Mouse (Mus musculus): ENCODE results near the gene Adgrg1. TPM values are rescaled to one million over a fixed set of nuclear protein-coding genes. Genes with fewer than 3 reads are reported as not detected.

Gene Adgrg1
- polyA plus RNA-seq, 1 experiment from 2014 or later = 140 TPM

- DNase-seq (ENCODE audit: low spot score) (no peak), ATAC-seq (ENCODE audit: insufficient read depth, low FRiP score, low TSS enrichment) (no peak)
- peaks cover 27% of the 10 kb centered on the region for H3K4me1 ChIP-seq (ENCODE audit: control insufficient read depth, insufficient read depth, low read length)
- 62% methylated on average over 8 of the region's 8 CpGs for WGBS
- no peaks in the 10 kb centered on the region for H3K36me3 ChIP-seq (ENCODE audit: control insufficient read depth, insufficient read depth, low read length)
- H3K4me3 ChIP-seq (ENCODE audit: low read depth, low read length) = no peak overlapping the region
- 0 out of 2 replicates have a peak, but pooled peaks cover 5% of the 10 kb centered on the region for H3K27me3 ChIP-seq (ENCODE audit: control insufficient read depth, insufficient read depth, low read length)
- H3K9ac ChIP-seq (ENCODE audit: low read length) = no peak overlapping the region
- no peak overlapping the region for H3K27ac ChIP-seq (ENCODE audit: low read depth, low read length)
- H3K9me3 ChIP-seq (ENCODE audit: control insufficient read depth, low read length) = no peaks in the 10 kb centered on the region
- no peak overlapping the region for H3K4me2 ChIP-seq (ENCODE audit: low read depth)
These were observed 6.4 kb downstream of the Adgrg1 start for GRCm38 (mm10) chr8:94980976-94981375.

GRCm38 (mm10) chr8:94981848-94982247, 7.3 kb downstream of the Adgrg1 start:
- Histone ChIP-seq H3K4me1 (ENCODE audit: control insufficient read depth, insufficient read depth, low read length) (peaks cover 25% of the 10 kb centered on the region), H3K27me3 (ENCODE audit: control insufficient read depth, insufficient read depth, low read length) (0 out of 2 replicates have a peak, but pooled peaks cover 3% of the 10 kb centered on the region), H3K4me2 (ENCODE audit: low read depth) (no peak overlapping the region), H3K27ac (ENCODE audit: low read depth, low read length) (no peak overlapping the region), H3K36me3 (ENCODE audit: control insufficient read depth, insufficient read depth, low read length) (no peaks in the 10 kb centered on the region), H3K9me3 (ENCODE audit: control insufficient read depth, low read length) (no peaks in the 10 kb centered on the region), H3K9ac (ENCODE audit: low read length) (no peak overlapping the region), H3K4me3 (ENCODE audit: low read depth, low read length) (no peak overlapping the region)
- DNase-seq (ENCODE audit: low spot score) (no peak), ATAC-seq (ENCODE audit: insufficient read depth, low FRiP score, low TSS enrichment) (no peak)
- WGBS = 70% methylated on average over 7 of the region's 7 CpGs

- Histone ChIP-seq H3K36me3 (ENCODE audit: control insufficient read depth, insufficient read depth, low read length) (no peaks in the 10 kb centered on the region), H3K4me1 (ENCODE audit: control insufficient read depth, insufficient read depth, low read length) (peaks cover 17% of the 10 kb centered on the region), H3K4me2 (ENCODE audit: low read depth) (no peak overlapping the region), H3K27ac (ENCODE audit: low read depth, low read length) (no peak overlapping the region), H3K4me3 (ENCODE audit: low read depth, low read length) (no peak overlapping the region), H3K27me3 (ENCODE audit: control insufficient read depth, insufficient read depth, low read length) (no peaks in the 10 kb centered on the region), H3K9me3 (ENCODE audit: control insufficient read depth, low read length) (no peaks in the 10 kb centered on the region), H3K9ac (ENCODE audit: low read length) (no peak overlapping the region)
- 10% methylated on average over 5 of the region's 5 CpGs for WGBS
- ATAC-seq (ENCODE audit: insufficient read depth, low FRiP score, low TSS enrichment) = no peak
- no peak for DNase-seq (ENCODE audit: low spot score)
These were observed 8.6 kb downstream of the Adgrg1 start for GRCm38 (mm10) chr8:94983146-94983545.

DNA sequence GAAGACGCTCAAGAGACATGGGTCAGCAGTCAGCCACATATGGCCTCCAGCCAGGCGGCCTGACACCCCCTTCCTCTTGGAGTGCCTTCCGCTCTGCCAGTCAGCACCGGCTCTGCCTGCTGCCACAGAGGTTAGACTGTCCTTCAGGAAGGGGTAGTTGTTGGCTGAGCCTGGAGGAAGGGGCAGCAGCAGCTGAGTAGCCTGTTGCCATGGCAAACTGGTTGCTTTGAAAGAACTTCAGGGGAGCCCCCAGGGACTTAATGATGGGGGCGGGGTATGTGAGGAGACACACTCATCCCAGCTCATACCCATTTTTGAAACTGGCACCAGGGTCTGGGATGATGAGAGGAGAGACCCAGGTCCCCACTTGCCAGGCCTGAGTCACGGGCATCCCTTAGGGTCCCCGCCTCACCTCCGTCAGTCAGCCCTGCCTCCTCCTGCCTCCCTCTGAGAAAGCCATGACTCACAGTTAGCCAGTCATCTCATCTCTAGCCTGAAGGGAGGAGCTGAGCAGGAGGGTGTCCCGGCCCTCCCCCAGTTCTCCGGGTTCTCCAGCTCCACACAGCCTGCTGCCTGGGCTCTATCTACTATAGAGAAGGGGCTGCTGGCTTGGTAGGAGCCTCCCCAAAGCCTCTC, 9.4 kb downstream of the Adgrg1 start:
- Histone ChIP-seq H3K4me1 (ENCODE audit: control insufficient read depth, insufficient read depth, low read length) (peaks cover 11% of the 10 kb centered on the region), H3K27ac (ENCODE audit: low read depth, low read length) (no peak overlapping the region), H3K27me3 (ENCODE audit: control insufficient read depth, insufficient read depth, low read length) (no peaks in the 10 kb centered on the region), H3K4me3 (ENCODE audit: low read depth, low read length) (no peak overlapping the region), H3K4me2 (ENCODE audit: low read depth) (peak overlapping the region; percentile 31), H3K36me3 (ENCODE audit: control insufficient read depth, insufficient read depth, low read length) (no peaks in the 10 kb centered on the region), H3K9me3 (ENCODE audit: control insufficient read depth, low read length) (no peaks in the 10 kb centered on the region), H3K9ac (ENCODE audit: low read length) (peak overlapping the region; percentile 32; the same call in 1 of the 2 replicates)
- peak; percentile 62 for DNase-seq (ENCODE audit: low spot score)
- WGBS = 14% methylated on average over 10 of the region's 10 CpGs
- peak; percentile 72 for ATAC-seq (ENCODE audit: insufficient read depth, low FRiP score, low TSS enrichment)

- WGBS = 88% methylated on average over 6 of the region's 6 CpGs
- Histone ChIP-seq H3K4me3 (ENCODE audit: low read depth, low read length) (0 out of 2 replicates have a peak overlapping the region, but pooled peaks have one; percentile 0), H3K4me2 (ENCODE audit: low read depth) (no peak overlapping the region), H3K4me1 (ENCODE audit: control insufficient read depth, insufficient read depth, low read length) (peaks cover 11% of the 10 kb centered on the region), H3K9ac (ENCODE audit: low read length) (no peak overlapping the region), H3K27ac (ENCODE audit: low read depth, low read length) (no peak overlapping the region), H3K36me3 (ENCODE audit: control insufficient read depth, insufficient read depth, low read length) (no peaks in the 10 kb centered on the region), H3K9me3 (ENCODE audit: control insufficient read depth, low read length) (no peaks in the 10 kb centered on the region), H3K27me3 (ENCODE audit: control insufficient read depth, insufficient read depth, low read length) (no peaks in the 10 kb centered on the region)
- DNase-seq (ENCODE audit: low spot score) (no peak), ATAC-seq (ENCODE audit: insufficient read depth, low FRiP score, low TSS enrichment) (no peak)
These were observed 10.5 kb downstream of the Adgrg1 start for GRCm38 (mm10) chr8:94985023-94985422.

DNA sequence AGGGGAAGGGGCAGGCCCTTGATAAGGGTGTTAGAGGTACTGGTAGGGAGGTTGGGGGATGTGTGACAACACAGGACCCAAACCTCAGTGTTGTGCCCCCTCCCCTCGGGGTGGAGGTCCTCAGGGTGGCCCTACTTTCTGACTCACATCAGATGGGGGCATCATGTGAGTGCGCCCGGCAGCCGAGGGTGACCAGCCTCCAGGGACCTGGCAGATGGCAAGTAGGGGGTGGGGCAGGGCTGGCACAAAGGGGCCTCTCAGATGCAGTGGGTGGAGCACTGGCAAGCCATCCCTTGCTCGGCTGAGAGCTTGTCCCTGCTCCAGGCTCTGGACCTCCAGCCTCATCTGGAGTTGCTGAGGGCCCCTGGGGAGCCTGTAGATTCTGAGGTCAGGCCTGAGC, 12.1 kb downstream of the Adgrg1 start:
- Histone ChIP-seq H3K9me3 (ENCODE audit: control insufficient read depth, low read length) (no peaks in the 10 kb centered on the region), H3K9ac (ENCODE audit: low read length) (no peak overlapping the region)
- no peak; the same call in 1 of the 2 replicates for ATAC-seq (ENCODE audit: insufficient read depth, low FRiP score, low TSS enrichment)

DNA sequence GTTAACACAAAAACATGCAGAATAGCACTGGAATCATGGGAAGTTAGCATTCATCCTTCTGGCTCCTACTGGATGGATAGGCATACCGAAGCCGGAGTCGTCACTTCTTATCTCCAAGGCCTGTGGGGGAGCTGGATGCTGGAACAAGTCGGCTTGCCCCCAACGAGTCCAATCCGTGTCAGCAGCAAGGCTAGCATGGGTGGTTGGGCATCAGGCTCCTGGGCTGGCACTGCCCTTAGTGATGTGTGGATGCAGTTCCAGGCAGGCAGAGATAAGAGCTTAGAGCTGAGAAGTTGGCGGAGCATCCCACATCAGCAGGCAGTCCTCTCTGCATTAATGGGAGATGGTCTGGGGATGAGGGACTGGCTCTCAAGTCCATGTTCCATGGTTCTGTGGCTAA, 13.0 kb downstream of the Adgrg1 start:
- H3K27ac ChIP-seq (ENCODE audit: low read depth, low read length) = no peak overlapping the region
- ATAC-seq (ENCODE audit: insufficient read depth, low FRiP score, low TSS enrichment) (no peak), DNase-seq (ENCODE audit: low spot score) (no peak)
- no peak overlapping the region for H3K4me2 ChIP-seq (ENCODE audit: low read depth)
- H3K4me3 ChIP-seq (ENCODE audit: low read depth, low read length) = no peak overlapping the region
- no peaks in the 10 kb centered on the region for H3K27me3 ChIP-seq (ENCODE audit: control insufficient read depth, insufficient read depth, low read length)
- 91% methylated on average over 7 of the region's 7 CpGs for WGBS
- peaks cover 18% of the 10 kb centered on the region for H3K4me1 ChIP-seq (ENCODE audit: control insufficient read depth, insufficient read depth, low read length)
- H3K9ac ChIP-seq (ENCODE audit: low read length) = no peak overlapping the region
- no peaks in the 10 kb centered on the region for H3K36me3 ChIP-seq (ENCODE audit: control insufficient read depth, insufficient read depth, low read length)
- H3K9me3 ChIP-seq (ENCODE audit: control insufficient read depth, low read length) = no peaks in the 10 kb centered on the region

More for the DNA sequence above, 12.1 kb downstream of the Adgrg1 start:
- Histone ChIP-seq H3K4me2 (ENCODE audit: low read depth) (no peak overlapping the region), H3K27ac (ENCODE audit: low read depth, low read length) (no peak overlapping the region), H3K4me3 (ENCODE audit: low read depth, low read length) (no peak overlapping the region), H3K4me1 (ENCODE audit: control insufficient read depth, insufficient read depth, low read length) (peaks cover 11% of the 10 kb centered on the region), H3K36me3 (ENCODE audit: control insufficient read depth, insufficient read depth, low read length) (no peaks in the 10 kb centered on the region), H3K27me3 (ENCODE audit: control insufficient read depth, insufficient read depth, low read length) (no peaks in the 10 kb centered on the region)
- 42% methylated on average over 5 of the region's 5 CpGs for WGBS
- DNase-seq (ENCODE audit: low spot score) = no peak

GRCm38 (mm10) chr8:94988619-94989018, 14.1 kb downstream of the Adgrg1 start:
- Histone ChIP-seq H3K9me3 (ENCODE audit: control insufficient read depth, low read length) (no peaks in the 10 kb centered on the region), H3K4me3 (ENCODE audit: low read depth, low read length) (no peak overlapping the region), H3K27me3 (ENCODE audit: control insufficient read depth, insufficient read depth, low read length) (no peaks in the 10 kb centered on the region), H3K4me2 (ENCODE audit: low read depth) (no peak overlapping the region), H3K9ac (ENCODE audit: low read length) (no peak overlapping the region), H3K4me1 (ENCODE audit: control insufficient read depth, insufficient read depth, low read length) (peaks cover 26% of the 10 kb centered on the region), H3K36me3 (ENCODE audit: control insufficient read depth, insufficient read depth, low read length) (no peaks in the 10 kb centered on the region), H3K27ac (ENCODE audit: low read depth, low read length) (no peak overlapping the region)
- DNase-seq (ENCODE audit: low spot score) = no peak
- WGBS = 87% methylated on average over 6 of the region's 6 CpGs
- ATAC-seq (ENCODE audit: insufficient read depth, low FRiP score, low TSS enrichment) = no peak

DNA sequence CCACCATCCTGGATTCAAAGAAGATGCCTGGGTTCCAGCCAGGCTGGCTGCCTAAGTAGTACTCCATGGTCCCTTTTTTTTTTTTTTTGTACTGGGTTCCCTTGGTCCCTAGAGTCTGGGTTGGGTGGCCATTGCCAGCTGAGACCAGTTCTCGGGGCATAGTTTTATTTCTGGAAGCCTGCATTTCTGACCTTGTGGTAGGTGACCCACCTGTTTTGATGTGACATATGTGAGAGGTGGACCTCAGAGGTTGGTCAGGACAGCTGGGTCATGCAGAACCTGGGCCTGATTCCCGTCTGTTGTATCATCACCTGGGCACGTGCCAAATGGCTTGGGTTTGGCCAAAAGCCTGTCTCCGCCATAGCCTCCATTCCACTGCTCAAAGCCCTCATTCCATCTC, 15.2 kb downstream of the Adgrg1 start:
- ATAC-seq (ENCODE audit: insufficient read depth, low FRiP score, low TSS enrichment) (no peak), DNase-seq (ENCODE audit: low spot score) (no peak)
- Histone ChIP-seq H3K9me3 (ENCODE audit: control insufficient read depth, low read length) (no peaks in the 10 kb centered on the region), H3K9ac (ENCODE audit: low read length) (no peak overlapping the region), H3K27ac (ENCODE audit: low read depth, low read length) (no peak overlapping the region), H3K4me3 (ENCODE audit: low read depth, low read length) (no peak overlapping the region), H3K4me1 (ENCODE audit: control insufficient read depth, insufficient read depth, low read length) (peaks cover 21% of the 10 kb centered on the region), H3K27me3 (ENCODE audit: control insufficient read depth, insufficient read depth, low read length) (no peaks in the 10 kb centered on the region), H3K36me3 (ENCODE audit: control insufficient read depth, insufficient read depth, low read length) (no peaks in the 10 kb centered on the region), H3K4me2 (ENCODE audit: low read depth) (no peak overlapping the region)
- whole genome bisulfite sequencing = 93% methylated on average over 4 of the region's 4 CpGs

Measured in neural tube, embryonic 11.5 days (tissue).